Mouse (Mus musculus) heart, embryonic 10.5 days (tissue): ENCODE measurements around the gene Rnf34. TPM values are rescaled to one million over a fixed set of nuclear protein-coding genes. Genes with fewer than 3 reads are reported as not detected.
A peak's percentile ranks its signal among the peaks of the same experiment; 100 is the strongest.

Experiments used
- DNase-seq: peaks from one replicate; pipeline ENCODE4 v3.0.0-alpha.2; 2017; ENCODE audit warnings: low spot score
- H3K27ac ChIP-seq: fragments of 300-500 bp; sonication (generic); 2 replicates; pipeline ENCODE4 v1.5.1; 2016; ENCODE audit warnings: mild to moderate bottlenecking
- H3K27me3 ChIP-seq: fragments of 300-500 bp; sonication (generic); 2 replicates; pipeline ENCODE4 v1.6.1; 2016; ENCODE audit warnings: mild to moderate bottlenecking; ENCODE audit not compliant: poor library complexity, insufficient read depth, severe bottlenecking
- H3K36me3 ChIP-seq: fragments of 300-500 bp; sonication (generic); 2 replicates; pipeline ENCODE4 v1.6.1; 2016; ENCODE audit warnings: mild to moderate bottlenecking, moderate library complexity
- H3K4me1 ChIP-seq: fragments of 300-500 bp; sonication (generic); 2 replicates; pipeline ENCODE4 v1.6.1; 2016; ENCODE audit warnings: mild to moderate bottlenecking
- H3K4me3 ChIP-seq: fragments of 300-500 bp; sonication (generic); 2 replicates; pipeline ENCODE4 v1.5.1; 2016; ENCODE audit warnings: mild to moderate bottlenecking, moderate library complexity
- H3K9me3 ChIP-seq: fragments of 300-500 bp; sonication (generic); 2 replicates; pipeline ENCODE4 v1.6.1; 2016; ENCODE audit warnings: mild to moderate bottlenecking, moderate library complexity
- WGBS: fragments of 180-500 bp; shearing (Covaris S2); methylation state at CpG from one replicate; pipeline ENCODE4 v1.1.7; 2016; 5-methylcytosine and 5-hydroxymethylcytosine counted together
- polyA plus RNA-seq: library from polyadenylated mRNA; unstranded; fragments of >200 nt; fragmentation: Nextera tagmentation; extraction: Ambion mirVana; gene quantifications from 2 replicates; pipeline ENCODE4 v1.2.1, GENCODE M21; 2016

Rnf34 gene
- polyA plus RNA-seq, 1 experiment from 2014 or later, result 35.3 TPM

DNA sequence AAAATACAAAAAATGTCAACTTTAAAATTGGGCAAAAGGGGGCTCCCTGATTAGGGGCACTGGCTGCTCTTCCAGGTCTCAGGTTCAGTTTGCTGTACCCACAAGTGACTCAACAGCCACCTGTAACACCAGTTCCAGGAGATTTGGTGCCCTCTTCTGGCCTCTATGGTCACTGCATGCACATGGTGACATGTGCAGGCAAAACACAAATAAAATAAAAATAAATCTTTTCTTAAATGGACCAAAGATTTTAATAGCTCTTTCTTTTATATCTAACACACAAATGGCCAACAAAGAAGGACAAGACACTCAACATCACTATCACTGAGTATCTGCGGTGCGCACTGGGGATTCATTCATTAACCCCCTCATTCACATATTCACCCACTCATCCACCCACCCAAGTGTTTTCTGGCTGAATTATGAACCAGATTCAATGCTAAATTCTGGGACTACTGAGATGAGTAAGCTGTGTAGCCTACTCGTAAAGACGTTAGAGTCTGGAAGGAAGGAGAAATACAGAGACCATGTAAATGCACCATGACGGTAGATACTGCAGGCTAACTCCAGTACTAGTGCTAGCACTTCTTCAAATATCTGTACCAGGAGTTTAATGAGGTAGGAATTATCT is 44.3 kb downstream of the Rnf34 start:
- Histone ChIP-seq H3K27ac (no peak overlapping the region), H3K36me3 (0 out of 2 replicates have a peak, but pooled peaks cover 5% of the 10 kb centered on the region), H3K4me1 (peaks cover 39% of the 10 kb centered on the region), H3K9me3 (no peaks in the 10 kb centered on the region), H3K4me3 (no peak overlapping the region), H3K27me3 (no peaks in the 10 kb centered on the region)
- 93% methylated on average over 5 of the region's 5 CpGs for WGBS
- DNase-seq, result no peak

DNA sequence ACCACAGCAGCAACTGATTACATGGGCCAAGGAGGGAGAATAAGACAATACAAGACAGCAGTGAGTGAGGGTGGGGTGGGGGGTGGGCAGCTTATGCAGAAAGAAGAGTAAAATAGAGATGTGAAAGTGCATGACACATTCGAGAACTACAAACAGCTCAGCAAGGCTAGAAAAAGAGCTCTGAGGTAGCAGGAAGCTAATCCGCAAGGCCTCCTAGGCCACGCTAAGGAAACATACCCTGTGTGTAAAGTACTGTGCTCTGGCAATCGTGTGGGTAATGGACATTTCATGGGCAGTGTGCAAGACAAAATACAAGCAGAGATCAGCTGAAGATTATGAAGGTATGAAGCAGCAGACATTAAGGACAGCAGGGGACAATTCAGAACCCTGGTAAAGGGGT is 45.0 kb downstream of the Rnf34 start:
- H3K36me3 ChIP-seq, result 0 out of 2 replicates have a peak, but pooled peaks cover 5% of the 10 kb centered on the region
- H3K4me1 ChIP-seq, result peaks cover 43% of the 10 kb centered on the region
- no peaks in the 10 kb centered on the region for H3K9me3 ChIP-seq
- no peaks in the 10 kb centered on the region for H3K27me3 ChIP-seq
- DNase-seq, result no peak
- 80% methylated on average over 4 of the region's 4 CpGs for WGBS
- no peak overlapping the region for H3K27ac ChIP-seq
- no peak overlapping the region for H3K4me3 ChIP-seq

DNA sequence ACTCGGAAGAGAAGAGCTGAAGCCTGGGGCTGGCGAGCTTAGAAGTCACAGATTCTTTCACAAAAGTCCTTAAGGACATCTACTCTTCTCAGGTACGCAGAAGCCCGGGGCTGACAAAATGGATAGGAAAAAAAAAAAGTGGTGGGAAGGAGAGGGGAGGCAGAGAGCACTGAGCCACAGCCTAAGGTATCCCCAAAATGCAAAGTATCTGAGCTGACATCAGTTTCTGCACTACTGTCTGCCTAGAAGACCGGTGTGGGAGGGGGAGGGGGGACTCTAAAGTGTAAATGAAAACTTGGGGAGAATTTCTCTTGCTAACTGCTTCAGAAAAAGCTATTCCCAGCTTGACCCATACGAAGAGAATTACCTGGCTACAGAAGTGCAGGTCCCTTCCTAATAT is 48.3 kb downstream of the Rnf34 start:
- H3K27me3 ChIP-seq, result no peaks in the 10 kb centered on the region
- no peak overlapping the region for H3K4me3 ChIP-seq
- H3K4me1 ChIP-seq, result peaks cover 39% of the 10 kb centered on the region
- no peak overlapping the region for H3K27ac ChIP-seq
- H3K9me3 ChIP-seq, result no peaks in the 10 kb centered on the region
- H3K36me3 ChIP-seq, result 0 out of 2 replicates have a peak, but pooled peaks cover 1% of the 10 kb centered on the region
- no peak for DNase-seq
- WGBS, result 64% methylated on average over 6 of the region's 6 CpGs

DNA sequence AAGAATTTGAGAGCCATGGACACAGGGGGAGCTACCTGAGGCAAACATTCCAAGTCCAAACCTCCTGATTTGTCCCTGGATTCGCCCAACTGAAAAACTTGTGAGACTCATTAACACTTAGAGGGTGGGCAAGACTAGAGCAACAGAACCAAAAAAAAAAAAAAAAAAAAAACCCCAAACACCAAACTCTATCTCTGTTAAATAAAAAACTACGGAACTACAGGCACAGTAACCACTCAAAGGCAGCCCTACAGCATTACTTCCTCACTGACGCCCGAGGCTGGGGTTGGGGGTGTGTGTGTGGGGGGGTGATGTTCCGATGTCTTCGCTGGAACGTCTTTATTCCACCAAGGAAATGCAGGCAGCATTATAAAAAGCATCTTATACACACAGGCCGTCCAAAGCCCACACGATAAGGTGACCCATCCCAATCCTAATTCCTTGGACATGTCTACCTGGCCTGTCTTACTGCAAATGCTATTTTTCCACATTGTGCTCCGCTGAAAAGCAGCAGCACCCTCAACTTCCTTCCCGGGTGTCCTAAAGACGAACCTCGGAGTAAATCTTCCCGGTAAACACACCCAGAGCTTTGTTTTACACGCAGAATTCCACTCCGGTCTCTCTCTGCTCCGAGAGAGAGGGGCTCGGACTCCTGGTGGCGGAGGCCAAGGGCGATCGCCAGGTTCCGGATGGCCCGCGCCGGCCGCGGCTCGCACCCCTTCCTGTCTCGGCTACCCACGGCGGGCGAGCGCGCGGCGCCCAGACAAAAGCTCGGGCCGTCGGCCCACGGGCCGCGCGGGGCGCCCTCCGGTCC is 49.3 kb downstream of the Rnf34 start:
- Histone ChIP-seq H3K27me3 (no peaks in the 10 kb centered on the region), H3K36me3 (no peaks in the 10 kb centered on the region), H3K9me3 (no peaks in the 10 kb centered on the region), H3K4me3 (peak overlapping the region; percentile 89), H3K27ac (peak overlapping the region; percentile 95), H3K4me1 (peaks cover 39% of the 10 kb centered on the region)
- no peak for DNase-seq
- WGBS, result 2% methylated on average over 45 of the region's 45 CpGs

DNA sequence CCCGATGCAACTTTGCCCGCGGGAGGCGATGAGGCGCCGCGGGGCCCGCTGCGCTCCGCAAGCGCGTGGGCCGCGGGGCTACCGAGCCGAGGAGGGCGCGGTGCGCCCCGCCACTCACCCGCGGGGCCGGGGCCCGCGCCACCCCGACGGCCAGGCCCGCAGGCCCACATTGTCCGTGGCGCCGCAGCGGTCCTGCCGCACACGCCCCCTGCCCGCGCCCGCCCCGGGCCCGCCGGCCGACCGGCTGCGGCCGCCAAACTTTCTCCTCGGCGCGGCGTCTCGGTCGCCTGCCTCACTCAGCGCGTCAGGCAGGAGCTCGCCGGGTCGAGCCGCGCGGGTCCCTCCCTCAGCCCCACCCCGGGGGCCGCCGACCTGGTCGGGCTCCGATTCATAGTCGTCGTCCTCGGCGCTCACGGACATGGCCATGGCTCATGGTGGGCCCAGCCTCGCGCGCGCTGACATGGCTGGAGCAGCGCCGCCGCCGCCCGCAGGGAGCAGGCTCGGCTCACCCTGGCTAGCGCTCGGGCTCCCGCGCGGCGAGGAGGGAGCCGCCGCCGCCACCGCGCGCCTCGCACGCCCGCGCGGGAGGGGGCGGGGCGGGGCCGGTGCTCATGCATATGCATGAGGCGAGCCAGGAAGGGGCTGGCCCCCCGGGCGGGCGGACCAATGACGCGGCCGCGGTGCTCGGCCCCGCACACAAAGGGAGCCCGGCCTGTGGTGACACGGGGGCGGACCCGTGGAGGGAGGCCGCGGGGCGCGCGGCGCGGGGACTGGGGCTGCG is 50.1 kb downstream of the Rnf34 start:
- 1% methylated on average over 105 of the region's 120 CpGs for WGBS

DNA sequence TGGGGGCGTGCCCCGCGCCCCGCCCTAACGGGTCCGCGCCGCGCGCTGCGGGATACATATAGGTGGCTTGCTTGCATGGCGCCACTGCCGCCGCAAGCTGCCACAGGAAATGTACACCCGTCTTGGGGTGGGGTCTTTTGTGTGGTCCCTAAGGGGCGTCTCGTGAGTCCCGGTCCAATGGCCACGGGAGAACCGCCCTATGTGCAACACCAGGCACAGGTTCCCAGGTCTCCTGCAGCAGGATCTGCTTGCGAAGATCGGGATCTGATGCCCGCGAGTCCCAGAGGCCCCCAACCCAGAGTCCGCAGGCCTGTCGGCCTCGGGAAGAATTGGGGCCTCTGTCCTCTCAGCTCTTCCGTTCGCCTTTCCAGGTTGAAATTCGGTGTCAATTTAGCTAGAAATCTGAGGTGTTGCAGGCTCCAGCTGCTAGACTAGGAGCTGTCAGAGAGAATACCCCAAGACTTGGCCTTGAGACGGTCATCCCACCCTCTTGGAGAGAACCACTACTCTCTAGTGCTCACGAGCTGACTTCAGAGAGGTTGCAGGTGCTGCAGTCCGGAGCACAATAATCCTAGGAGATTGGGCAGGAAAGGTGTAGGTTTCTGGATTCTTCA is 50.8 kb downstream of the Rnf34 start:
- H3K27me3 ChIP-seq, result no peaks in the 10 kb centered on the region
- WGBS, result 3% methylated on average over 33 of the region's 33 CpGs
- DNase-seq, result no peak

More for the DNA sequence above, 50.1 kb downstream of the Rnf34 start:
- Histone ChIP-seq H3K4me1 (peaks cover 31% of the 10 kb centered on the region), H3K27me3 (no peaks in the 10 kb centered on the region), H3K4me3 (peak overlapping the region; percentile 89), H3K36me3 (no peaks in the 10 kb centered on the region), H3K27ac (peak overlapping the region; percentile 95), H3K9me3 (no peaks in the 10 kb centered on the region)
- peak; percentile 95 for DNase-seq

DNA sequence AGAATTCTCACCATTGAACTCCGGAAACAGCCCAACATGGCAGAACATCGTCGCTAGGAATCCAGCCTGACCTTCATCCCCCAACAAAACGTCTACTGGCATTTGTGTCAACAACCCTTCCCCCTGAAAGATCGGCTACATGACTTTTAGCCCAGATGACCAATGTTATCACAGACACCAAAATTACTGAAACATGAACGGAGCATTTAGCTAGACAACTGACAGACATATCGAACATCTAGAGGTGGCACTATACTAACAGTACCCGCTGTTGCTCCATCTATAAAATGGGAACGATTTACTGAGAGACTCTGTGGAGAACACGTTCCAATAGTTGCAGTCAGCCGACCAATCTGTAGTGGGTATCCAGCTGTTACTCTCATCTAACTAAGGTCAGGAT is 51.3 kb downstream of the Rnf34 start:
- Histone ChIP-seq H3K27ac (peak overlapping the region; percentile 95), H3K9me3 (no peaks in the 10 kb centered on the region), H3K4me3 (peak overlapping the region; percentile 89), H3K27me3 (no peaks in the 10 kb centered on the region), H3K4me1 (peaks cover 30% of the 10 kb centered on the region), H3K36me3 (no peaks in the 10 kb centered on the region)
- WGBS, result 55% methylated on average over 11 of the region's 11 CpGs
- no peak for DNase-seq

More for the DNA sequence above, 50.8 kb downstream of the Rnf34 start:
- Histone ChIP-seq H3K4me3 (peak overlapping the region; percentile 89), H3K4me1 (peaks cover 30% of the 10 kb centered on the region), H3K27ac (peak overlapping the region; percentile 95), H3K36me3 (no peaks in the 10 kb centered on the region), H3K9me3 (no peaks in the 10 kb centered on the region)

DNA sequence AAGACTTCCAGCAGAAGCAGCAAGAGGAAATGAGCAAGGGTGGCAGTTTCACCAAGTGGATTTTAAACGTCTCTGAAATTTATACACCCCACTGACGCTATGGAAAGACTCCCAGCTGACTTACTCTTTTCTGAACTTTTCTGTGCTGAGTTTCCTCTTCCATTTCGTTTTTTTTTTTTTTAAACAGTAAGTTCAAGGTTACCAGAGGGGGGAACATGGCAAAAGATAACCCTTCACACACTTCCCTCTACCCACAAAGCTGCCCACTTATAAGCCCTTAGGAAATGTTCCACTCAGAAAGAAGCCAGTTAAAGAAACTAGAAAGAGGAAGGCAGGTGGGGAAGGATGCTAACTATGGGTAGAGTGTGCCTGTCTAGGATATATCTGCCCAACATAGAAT is 51.8 kb downstream of the Rnf34 start:
- Histone ChIP-seq H3K4me3 (no peak overlapping the region), H3K27ac (no peak overlapping the region), H3K36me3 (no peaks in the 10 kb centered on the region), H3K27me3 (no peaks in the 10 kb centered on the region), H3K9me3 (no peaks in the 10 kb centered on the region), H3K4me1 (peaks cover 30% of the 10 kb centered on the region)
- 65% methylated on average over 3 of the region's 3 CpGs for WGBS
- no peak for DNase-seq

DNA sequence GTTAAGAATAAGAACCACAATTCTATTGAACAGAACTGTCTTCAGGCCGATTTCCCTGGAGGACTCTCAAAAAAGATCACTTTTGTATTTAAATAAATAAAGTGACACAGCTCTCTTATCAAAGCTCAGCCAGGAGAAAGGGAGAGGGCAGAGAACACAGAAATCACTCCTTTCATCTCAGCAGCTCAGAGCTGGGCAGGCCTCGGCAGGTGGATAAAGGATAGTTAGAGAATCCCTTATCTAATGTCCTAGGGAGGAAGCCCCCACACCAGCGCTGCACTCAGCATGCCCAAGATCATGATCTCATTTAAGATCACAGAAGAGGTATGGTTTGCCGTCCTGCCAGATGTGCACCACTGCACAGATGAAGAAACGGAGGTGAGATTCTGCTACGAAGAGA is 52.4 kb downstream of the Rnf34 start:
- no peak for DNase-seq
- H3K27me3 ChIP-seq, result no peaks in the 10 kb centered on the region
- H3K9me3 ChIP-seq, result no peaks in the 10 kb centered on the region
- H3K4me1 ChIP-seq, result peaks cover 28% of the 10 kb centered on the region
- no peak overlapping the region for H3K27ac ChIP-seq
- H3K4me3 ChIP-seq, result no peak overlapping the region
- no peaks in the 10 kb centered on the region for H3K36me3 ChIP-seq
- 77% methylated on average over 6 of the region's 6 CpGs for WGBS

DNA sequence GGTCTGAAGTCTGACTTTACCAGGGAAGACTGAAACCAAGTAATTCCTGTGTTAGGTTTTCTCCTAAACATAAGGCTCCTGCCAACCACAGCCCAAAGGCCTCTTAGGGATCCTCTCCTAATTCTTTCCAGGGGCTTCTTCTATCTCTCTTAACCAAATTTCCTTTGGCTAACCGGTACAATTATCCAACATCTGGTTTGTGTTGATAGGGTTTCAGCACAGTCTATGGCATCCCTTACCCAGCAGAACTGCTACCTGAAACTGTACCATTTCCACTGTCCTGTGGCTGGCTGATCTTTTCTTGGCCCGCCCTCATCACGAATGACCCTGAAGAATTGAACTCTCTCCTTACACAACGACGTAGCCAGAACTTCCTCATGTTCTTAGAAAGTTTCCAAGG is 53.3 kb downstream of the Rnf34 start:
- Histone ChIP-seq H3K27me3 (no peaks in the 10 kb centered on the region), H3K9me3 (no peaks in the 10 kb centered on the region), H3K4me1 (peaks cover 19% of the 10 kb centered on the region), H3K4me3 (no peak overlapping the region), H3K27ac (no peak overlapping the region), H3K36me3 (no peaks in the 10 kb centered on the region)
- 76% methylated on average over 5 of the region's 5 CpGs for WGBS
- no peak for DNase-seq

DNA sequence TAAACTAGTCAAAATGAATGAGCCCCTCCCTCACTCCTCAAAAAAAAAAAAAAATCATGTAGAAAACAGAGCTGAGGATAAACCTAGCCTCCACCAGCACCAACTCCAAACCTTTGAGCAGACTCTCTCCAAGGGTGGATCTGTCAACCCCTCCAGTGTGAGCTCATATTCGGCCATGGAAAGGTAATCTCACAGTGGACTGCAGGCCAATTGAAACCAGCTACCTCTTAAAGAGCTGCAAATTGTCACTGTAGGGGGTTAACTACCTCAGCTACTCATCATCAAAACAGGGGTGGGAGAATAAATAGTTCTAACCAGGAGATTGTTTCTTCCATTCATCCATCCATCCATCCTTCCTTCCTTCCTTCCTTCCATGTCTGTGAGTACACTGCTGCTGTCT is 57.3 kb downstream of the Rnf34 start:
- no peaks in the 10 kb centered on the region for H3K9me3 ChIP-seq
- DNase-seq, result no peak
- 73% methylated on average over 1 of the region's 1 CpGs for WGBS
- H3K36me3 ChIP-seq, result no peaks in the 10 kb centered on the region
- no peak overlapping the region for H3K27ac ChIP-seq
- no peaks in the 10 kb centered on the region for H3K4me1 ChIP-seq
- H3K27me3 ChIP-seq, result no peaks in the 10 kb centered on the region
- no peak overlapping the region for H3K4me3 ChIP-seq

DNA sequence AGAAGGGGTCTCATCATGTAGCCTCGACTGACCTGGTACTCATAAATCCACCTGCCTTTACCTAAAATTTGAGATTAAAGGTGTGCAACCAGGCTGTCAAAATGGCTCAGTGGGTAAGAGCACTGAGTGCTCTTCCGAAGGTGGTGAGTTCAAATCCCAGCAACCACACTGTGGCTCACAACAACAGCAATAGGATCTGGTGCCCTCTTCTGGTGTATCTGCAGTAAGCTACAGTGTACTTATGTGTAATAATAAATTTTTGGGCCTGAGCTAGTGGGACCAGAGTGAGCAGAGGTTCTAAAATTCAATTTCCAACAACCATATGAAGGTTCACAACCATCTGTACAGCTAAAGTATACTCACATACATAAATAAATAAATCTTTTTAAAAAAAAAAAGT is 58.2 kb downstream of the Rnf34 start:
- Histone ChIP-seq H3K4me1 (no peaks in the 10 kb centered on the region), H3K36me3 (0 out of 2 replicates have a peak, but pooled peaks cover 3% of the 10 kb centered on the region), H3K4me3 (no peak overlapping the region), H3K9me3 (no peaks in the 10 kb centered on the region), H3K27ac (no peak overlapping the region), H3K27me3 (no peaks in the 10 kb centered on the region)
- WGBS, result 91% methylated on average over 2 of the region's 2 CpGs
- no peak for DNase-seq
